Mouse (Mus musculus): Measurements from ENCODE around the gene Ism1.

DNA sequence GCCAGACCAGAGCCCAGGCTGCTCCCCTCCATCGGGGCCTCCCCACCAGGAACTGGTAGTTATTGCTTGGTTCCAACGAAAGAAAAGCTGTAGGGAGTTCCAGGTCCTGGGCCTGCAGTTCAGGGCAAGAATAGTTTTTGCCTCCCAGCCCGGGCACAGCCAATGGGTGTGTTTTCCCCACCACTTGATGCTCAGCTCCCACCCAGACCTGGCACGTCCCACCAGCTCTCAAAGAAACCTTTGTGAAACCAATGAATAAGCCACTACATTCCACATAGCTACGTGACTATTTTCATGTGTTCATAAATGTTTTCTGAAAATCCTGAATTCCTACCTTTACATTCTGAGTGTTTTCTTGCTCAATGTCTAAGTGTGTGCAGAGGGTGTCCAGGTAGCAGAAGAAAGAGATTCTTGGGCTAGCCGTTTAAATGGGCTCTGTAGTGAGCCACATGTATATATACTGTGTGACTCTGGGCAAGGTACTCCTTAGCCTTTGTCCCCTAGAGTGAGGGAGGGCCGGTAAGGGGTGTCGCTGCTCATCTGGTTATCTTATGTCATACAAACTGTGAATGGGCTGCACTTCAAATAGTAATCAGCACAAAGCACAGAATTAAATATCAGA, 97.1 kb downstream of the Ism1 start:
- no peak for TF ChIP-seq CTCF (IDR thresholded peaks at IDR 0.05; ENCODE audit: low read depth)
- no peak for TF ChIP-seq EP300 (optimal IDR thresholded peaks at IDR 0.05)
